Mouse (Mus musculus): ENCODE data around the gene Rbm43. TPM values are rescaled to one million over a fixed set of nuclear protein-coding genes. Genes with fewer than 3 reads are reported as not detected.

Rbm43 gene
- polyA plus RNA-seq, 1 experiment from 2014 or later = 10.4 TPM

DNA sequence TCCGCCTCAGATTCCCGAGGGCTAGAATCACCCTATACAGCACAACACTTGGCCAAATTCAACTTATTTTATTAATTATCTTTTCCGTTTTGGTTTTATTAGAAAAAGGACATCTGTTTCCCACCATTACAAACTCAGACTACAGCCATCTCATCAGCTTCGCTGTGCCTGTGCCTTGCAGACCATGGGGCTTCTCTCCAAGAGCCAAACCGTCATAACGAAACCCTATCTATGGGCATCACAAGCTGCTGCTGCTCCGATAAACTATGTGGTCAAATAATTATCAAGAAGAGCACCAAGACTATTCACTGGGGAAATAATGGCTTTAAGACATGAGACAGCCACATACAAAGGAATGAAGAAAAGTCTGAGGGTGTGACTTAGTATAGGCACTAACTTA is 6.9 kb upstream of the Rbm43 start:
- Histone ChIP-seq H3K4me3 (no peak overlapping the region), H3K27ac (no peak overlapping the region), H3K36me3 (no peaks in the 10 kb centered on the region), H3K4me1 (no peaks in the 10 kb centered on the region), H3K27me3 (ENCODE audit: insufficient read depth, poor library complexity, severe bottlenecking) (no peaks in the 10 kb centered on the region), H3K9me3 (no peaks in the 10 kb centered on the region)
- no peak for DNase-seq (ENCODE audit: low spot score)
- WGBS = 86% methylated on average over 7 of the region's 7 CpGs

- no peak for DNase-seq (ENCODE audit: low spot score)
- Histone ChIP-seq H3K4me1 (peaks cover 5% of the 10 kb centered on the region; the same call in 1 of the 2 replicates), H3K27ac (no peak overlapping the region), H3K27me3 (ENCODE audit: insufficient read depth, poor library complexity, severe bottlenecking) (peaks cover 6% of the 10 kb centered on the region; the same call in 1 of the 2 replicates), H3K9me3 (no peaks in the 10 kb centered on the region), H3K4me3 (no peak overlapping the region), H3K36me3 (no peaks in the 10 kb centered on the region)
- 46% methylated on average over 2 of the region's 3 CpGs for WGBS
These were observed 3.8 kb upstream of the Rbm43 start for GRCm38 (mm10) chr2:51938750-51939149.

DNA sequence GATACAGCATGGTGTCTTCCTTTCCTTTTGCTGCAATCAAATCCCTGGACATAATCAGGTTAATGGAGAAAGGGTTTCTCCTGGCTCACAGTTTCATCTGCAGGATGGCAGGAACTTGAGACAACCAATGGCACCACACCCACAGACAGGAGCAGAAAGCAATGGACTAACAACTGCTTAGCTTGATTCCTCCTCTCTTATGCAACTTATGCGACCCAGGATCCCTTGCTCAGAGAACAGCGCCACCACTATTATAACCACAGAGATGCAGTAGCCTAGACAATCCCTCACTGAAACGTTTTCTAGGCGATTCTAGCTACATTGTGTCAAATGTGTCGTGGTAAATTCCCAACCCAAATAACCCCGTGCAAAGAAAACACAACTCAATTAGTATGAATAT is 2.0 kb upstream of the Rbm43 start:
- Histone ChIP-seq H3K36me3 (no peaks in the 10 kb centered on the region), H3K27ac (no peak overlapping the region), H3K9me3 (no peaks in the 10 kb centered on the region), H3K4me3 (no peak overlapping the region), H3K27me3 (ENCODE audit: insufficient read depth, poor library complexity, severe bottlenecking) (peaks cover 6% of the 10 kb centered on the region; the same call in 1 of the 2 replicates), H3K4me1 (peaks cover 9% of the 10 kb centered on the region; the same call in 1 of the 2 replicates)
- 65% methylated on average over 6 of the region's 6 CpGs for WGBS
- peak; percentile 36 for DNase-seq (ENCODE audit: low spot score)

- H3K4me3 ChIP-seq = no peak overlapping the region
- H3K9me3 ChIP-seq = no peaks in the 10 kb centered on the region
- H3K4me1 ChIP-seq = peaks cover 9% of the 10 kb centered on the region; the same call in 1 of the 2 replicates
- no peak for DNase-seq (ENCODE audit: low spot score)
- no peaks in the 10 kb centered on the region for H3K36me3 ChIP-seq
- 75% methylated on average over 3 of the region's 3 CpGs for WGBS
- H3K27me3 ChIP-seq (ENCODE audit: insufficient read depth, poor library complexity, severe bottlenecking) = peaks cover 6% of the 10 kb centered on the region; the same call in 1 of the 2 replicates
- H3K27ac ChIP-seq = no peak overlapping the region
These were observed 1.6 kb upstream of the Rbm43 start for GRCm38 (mm10) chr2:51936585-51936984.

- no peak overlapping the region for H3K4me3 ChIP-seq
- no peaks in the 10 kb centered on the region for H3K9me3 ChIP-seq
- peak; percentile 70 for DNase-seq (ENCODE audit: low spot score)
- WGBS = 90% methylated on average over 7 of the region's 7 CpGs
- no peak overlapping the region for H3K27ac ChIP-seq
- H3K4me1 ChIP-seq = peaks cover 9% of the 10 kb centered on the region; the same call in 1 of the 2 replicates
- H3K36me3 ChIP-seq = no peaks in the 10 kb centered on the region
- peaks cover 6% of the 10 kb centered on the region; the same call in 1 of the 2 replicates for H3K27me3 ChIP-seq (ENCODE audit: insufficient read depth, poor library complexity, severe bottlenecking)
These were observed 958 bp upstream of the Rbm43 start for GRCm38 (mm10) chr2:51935921-51936320.

DNA sequence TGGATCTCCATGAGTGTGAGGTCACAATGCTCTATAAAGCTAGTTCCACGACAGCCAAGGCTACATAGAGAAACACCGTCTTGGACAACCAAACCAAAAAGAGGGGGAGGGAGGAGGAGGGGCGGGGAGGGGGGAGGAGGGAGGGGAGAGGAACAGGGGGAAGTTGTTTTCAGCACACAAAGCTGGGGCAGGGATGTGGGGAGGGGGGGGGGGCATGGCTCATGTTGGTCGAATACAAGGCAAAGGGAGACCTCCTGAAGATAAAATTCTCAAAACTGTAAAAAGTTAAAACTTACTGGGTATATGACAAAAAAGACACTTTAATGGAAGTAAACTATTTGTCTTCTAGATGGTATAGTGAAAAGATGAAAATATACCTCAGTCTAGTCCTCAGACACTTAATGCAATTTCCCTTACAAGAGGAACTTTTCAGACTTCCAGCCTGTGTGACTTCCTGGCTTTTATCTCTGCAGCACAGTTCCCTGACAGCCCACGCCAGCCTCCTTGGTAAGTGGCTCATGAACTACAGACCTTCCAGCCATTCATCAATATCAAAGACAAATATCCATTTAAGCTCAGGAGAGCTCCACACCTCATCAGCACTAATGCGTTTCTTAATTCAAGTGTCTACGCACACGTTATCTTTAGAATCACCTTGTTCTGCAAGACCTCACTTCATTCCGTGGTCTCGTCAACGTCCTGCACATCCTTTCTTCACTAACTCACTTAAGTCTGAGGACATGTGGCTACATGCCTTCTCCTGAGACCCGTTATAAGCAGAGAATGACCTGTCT is 1.4 kb downstream of the Rbm43 start:
- peaks cover 6% of the 10 kb centered on the region; the same call in 1 of the 2 replicates for H3K27me3 ChIP-seq (ENCODE audit: insufficient read depth, poor library complexity, severe bottlenecking)
- H3K4me3 ChIP-seq = peak overlapping the region; percentile 79
- H3K9me3 ChIP-seq = no peaks in the 10 kb centered on the region
- peak; percentile 67 for DNase-seq (ENCODE audit: low spot score)
- peaks cover 9% of the 10 kb centered on the region; the same call in 1 of the 2 replicates for H3K36me3 ChIP-seq
- H3K4me1 ChIP-seq = peaks cover 9% of the 10 kb centered on the region; the same call in 1 of the 2 replicates
- WGBS = 28% methylated on average over 10 of the region's 12 CpGs
- peak overlapping the region; percentile 94; the same call in 1 of the 2 replicates for H3K27ac ChIP-seq

GRCm38 (mm10) chr2:51931241-51931640 is 3.7 kb downstream of the Rbm43 start:
- Histone ChIP-seq H3K9me3 (no peaks in the 10 kb centered on the region), H3K36me3 (peaks cover 9% of the 10 kb centered on the region; the same call in 1 of the 2 replicates), H3K27me3 (ENCODE audit: insufficient read depth, poor library complexity, severe bottlenecking) (peaks cover 5% of the 10 kb centered on the region; the same call in 1 of the 2 replicates), H3K4me3 (no peak overlapping the region), H3K27ac (no peak overlapping the region), H3K4me1 (peaks cover 9% of the 10 kb centered on the region; the same call in 1 of the 2 replicates)
- no peak for DNase-seq (ENCODE audit: low spot score)
- WGBS = 86% methylated on average over 7 of the region's 7 CpGs

- H3K9me3 ChIP-seq = no peaks in the 10 kb centered on the region
- peak; percentile 85 for DNase-seq (ENCODE audit: low spot score)
- H3K27ac ChIP-seq = no peak overlapping the region
- H3K36me3 ChIP-seq = no peaks in the 10 kb centered on the region
- H3K27me3 ChIP-seq (ENCODE audit: insufficient read depth, poor library complexity, severe bottlenecking) = no peaks in the 10 kb centered on the region
- no peak overlapping the region for H3K4me3 ChIP-seq
- WGBS = 24% methylated on average over 5 of the region's 5 CpGs
- H3K4me1 ChIP-seq = peaks cover 7% of the 10 kb centered on the region; the same call in 1 of the 2 replicates
These were observed 19.9 kb downstream of the Rbm43 start for GRCm38 (mm10) chr2:51914944-51915680.

DNA sequence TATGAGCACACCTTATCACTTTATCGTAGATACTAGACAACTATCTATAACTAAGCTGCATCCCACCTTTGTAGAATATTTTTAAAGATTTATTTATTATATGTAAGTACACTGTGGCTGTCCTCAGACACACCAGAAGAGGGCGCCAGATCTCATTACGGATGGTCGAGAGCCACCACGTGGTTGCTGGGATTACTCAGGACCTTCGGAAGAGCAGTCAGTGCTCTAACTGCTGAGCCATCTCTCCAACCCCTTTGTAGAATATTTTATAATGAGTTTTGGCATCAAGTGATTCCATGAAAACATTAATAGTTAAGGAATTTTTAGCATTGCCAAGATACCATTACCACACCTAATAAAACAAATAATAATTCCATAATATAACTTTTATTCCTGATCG is 20.4 kb downstream of the Rbm43 start:
- DNase-seq (ENCODE audit: low spot score) = no peak
- no peak overlapping the region for H3K4me3 ChIP-seq
- H3K27me3 ChIP-seq (ENCODE audit: insufficient read depth, poor library complexity, severe bottlenecking) = no peaks in the 10 kb centered on the region
- WGBS = 62% methylated on average over 7 of the region's 7 CpGs
- no peaks in the 10 kb centered on the region for H3K9me3 ChIP-seq
- H3K36me3 ChIP-seq = no peaks in the 10 kb centered on the region
- H3K27ac ChIP-seq = no peak overlapping the region
- peaks cover 7% of the 10 kb centered on the region; the same call in 1 of the 2 replicates for H3K4me1 ChIP-seq

- H3K9me3 ChIP-seq = no peaks in the 10 kb centered on the region
- no peaks in the 10 kb centered on the region for H3K27me3 ChIP-seq (ENCODE audit: insufficient read depth, poor library complexity, severe bottlenecking)
- H3K4me3 ChIP-seq = no peak overlapping the region
- H3K27ac ChIP-seq = peak overlapping the region; percentile 64
- H3K36me3 ChIP-seq = no peaks in the 10 kb centered on the region
- WGBS = 25% methylated on average over 6 of the region's 6 CpGs
- H3K4me1 ChIP-seq = peaks cover 7% of the 10 kb centered on the region; the same call in 1 of the 2 replicates
- peak; percentile 74 for DNase-seq (ENCODE audit: low spot score)
These were observed 22.2 kb downstream of the Rbm43 start for GRCm38 (mm10) chr2:51912740-51913139.

GRCm38 (mm10) chr2:51911864-51912263 is 23.1 kb downstream of the Rbm43 start:
- Histone ChIP-seq H3K9me3 (no peaks in the 10 kb centered on the region), H3K36me3 (no peaks in the 10 kb centered on the region), H3K27ac (no peak overlapping the region), H3K27me3 (ENCODE audit: insufficient read depth, poor library complexity, severe bottlenecking) (no peaks in the 10 kb centered on the region), H3K4me3 (no peak overlapping the region), H3K4me1 (peaks cover 9% of the 10 kb centered on the region)
- WGBS = 90% methylated on average over 2 of the region's 2 CpGs
- no peak for DNase-seq (ENCODE audit: low spot score)

GRCm38 (mm10) chr2:51907538-51908110 is 27.3 kb downstream of the Rbm43 start:
- no peak for DNase-seq (ENCODE audit: low spot score)
- Histone ChIP-seq H3K9me3 (no peaks in the 10 kb centered on the region), H3K4me1 (peaks cover 6% of the 10 kb centered on the region), H3K4me3 (no peak overlapping the region), H3K27ac (no peak overlapping the region), H3K27me3 (ENCODE audit: insufficient read depth, poor library complexity, severe bottlenecking) (no peaks in the 10 kb centered on the region), H3K36me3 (no peaks in the 10 kb centered on the region)
- 67% methylated on average over 4 of the region's 4 CpGs for WGBS
